Mouse (Mus musculus): Measurements from ENCODE around the gene Sycp2. TPM values are rescaled to one million over a fixed set of nuclear protein-coding genes. Genes with fewer than 3 reads are reported as not detected.
"Not testable (repeated sequence)": the region's sequence is repeated elsewhere in the genome, so short reads cannot be mapped to it uniquely, and the experiment has no call there.

The Sycp2 gene
- polyA plus RNA-seq, 1 experiment from 2014 or later: 0.04 TPM

DNA sequence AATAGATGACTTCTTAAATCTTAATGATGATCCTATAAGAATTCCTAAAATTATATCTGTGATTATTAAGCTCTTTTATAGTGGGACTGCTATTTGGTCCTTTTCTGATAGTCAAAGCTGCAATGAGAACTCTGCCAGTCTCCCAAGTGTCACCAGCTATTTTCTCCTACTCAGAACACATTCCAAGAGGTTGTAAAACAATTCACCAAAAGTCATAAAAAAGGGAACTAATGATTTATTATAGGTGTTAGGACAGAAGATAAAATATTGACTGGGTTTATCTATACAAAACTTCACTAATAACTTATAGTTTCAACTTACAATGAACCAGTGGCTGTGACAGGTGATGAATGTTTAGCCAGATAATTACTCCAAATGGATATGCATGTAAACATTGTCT, 65.4 kb downstream of the Sycp2 start:
- not testable (repeated sequence) for ATAC-seq (ENCODE audit: low FRiP score, low TSS enrichment)

GRCm38 (mm10) chr2:178339044-178339443, 68.4 kb downstream of the Sycp2 start:
- Histone ChIP-seq H3K4me2 (replicated peaks; ENCODE audit: low read depth, low read length) (no peak overlapping the region), H3K9me3 (ENCODE audit: low read length) (no peaks in the 10 kb centered on the region), H3K9ac (replicated peaks; ENCODE audit: low read length) (no peak overlapping the region), H3K36me3 (ENCODE audit: insufficient read depth, low read length) (no peaks in the 10 kb centered on the region), H3K27me3 (ENCODE audit: insufficient read depth, low read length) (0 out of 2 replicates have a peak, but pooled peaks cover under 1% of the 10 kb centered on the region), H3K4me1 (ENCODE audit: insufficient read depth, low read length) (no peaks in the 10 kb centered on the region), H3K27ac (ENCODE audit: low read length) (no peak overlapping the region), H3K4me3 (ENCODE audit: low read length) (no peak overlapping the region)
- ATAC-seq (ENCODE audit: low FRiP score, low TSS enrichment): no peak
- WGBS: 2% methylated on average over 2 of the region's 2 CpGs

More for the DNA sequence above, 65.4 kb downstream of the Sycp2 start:
- not testable (repeated sequence) for H3K27me3 ChIP-seq (ENCODE audit: insufficient read depth, low read length); H3K9me3 ChIP-seq (ENCODE audit: low read length); H3K4me3 ChIP-seq (ENCODE audit: low read length); H3K9ac ChIP-seq (replicated peaks; ENCODE audit: low read length); H3K36me3 ChIP-seq (ENCODE audit: insufficient read depth, low read length); H3K4me1 ChIP-seq (ENCODE audit: insufficient read depth, low read length); H3K27ac ChIP-seq (ENCODE audit: low read length); H3K4me2 ChIP-seq (replicated peaks; ENCODE audit: low read depth, low read length)

DNA sequence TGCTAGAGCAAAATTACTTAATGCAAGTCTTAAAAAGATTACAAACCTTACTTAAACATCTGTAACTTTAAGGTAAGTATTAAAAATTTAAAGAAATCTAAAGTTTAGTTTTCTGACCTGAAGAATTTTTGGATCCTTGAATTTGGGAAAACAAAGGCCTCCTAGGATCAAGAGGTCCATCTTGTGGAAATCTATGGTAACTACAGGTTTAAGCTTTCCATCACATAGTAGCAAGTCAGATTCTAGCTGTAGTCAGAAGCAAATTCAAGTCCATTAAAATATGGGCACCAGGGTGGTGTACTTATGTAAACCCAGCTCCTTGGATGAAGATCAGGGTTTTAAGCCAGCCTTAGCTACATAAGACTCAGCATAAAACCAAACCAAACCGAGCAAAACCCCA, 69.6 kb downstream of the Sycp2 start:
- Histone ChIP-seq H3K27me3 (ENCODE audit: insufficient read depth, low read length) (no peaks in the 10 kb centered on the region), H3K9ac (replicated peaks; ENCODE audit: low read length) (no peak overlapping the region), H3K36me3 (ENCODE audit: insufficient read depth, low read length) (no peaks in the 10 kb centered on the region), H3K4me2 (replicated peaks; ENCODE audit: low read depth, low read length) (no peak overlapping the region), H3K4me1 (ENCODE audit: insufficient read depth, low read length) (no peaks in the 10 kb centered on the region), H3K27ac (ENCODE audit: low read length) (no peak overlapping the region), H3K4me3 (ENCODE audit: low read length) (no peak overlapping the region), H3K9me3 (ENCODE audit: low read length) (no peaks in the 10 kb centered on the region)
- 46% methylated on average over 1 of the region's 1 CpGs for WGBS
- ATAC-seq (ENCODE audit: low FRiP score, low TSS enrichment): no peak

DNA sequence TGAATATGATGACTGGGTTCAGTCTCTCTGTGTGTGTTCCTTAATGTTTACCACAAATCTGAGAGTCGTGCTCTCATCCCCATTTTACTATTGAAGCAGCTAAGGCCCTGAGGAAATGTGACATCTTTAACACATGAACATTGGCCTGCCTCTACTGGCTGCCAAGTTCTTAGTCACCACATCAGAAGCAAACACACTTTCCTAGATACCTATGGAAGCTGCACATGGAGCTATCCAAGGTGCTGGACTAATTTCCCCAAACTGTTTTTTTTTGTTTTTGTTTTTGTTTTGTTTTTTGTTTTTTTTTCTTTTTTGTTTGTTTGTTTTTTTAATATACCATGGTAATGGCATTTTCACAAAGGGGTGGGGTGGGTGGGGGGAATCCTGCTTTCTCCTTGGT, 77.5 kb downstream of the Sycp2 start:
- WGBS: 46% methylated on average over 1 of the region's 1 CpGs
- Histone ChIP-seq H3K9me3 (ENCODE audit: low read length) (no peaks in the 10 kb centered on the region), H3K27ac (ENCODE audit: low read length) (no peak overlapping the region), H3K36me3 (ENCODE audit: insufficient read depth, low read length) (no peaks in the 10 kb centered on the region), H3K4me1 (ENCODE audit: insufficient read depth, low read length) (peaks cover 4% of the 10 kb centered on the region; the same call in 1 of the 2 replicates), H3K27me3 (ENCODE audit: insufficient read depth, low read length) (no peaks in the 10 kb centered on the region), H3K9ac (replicated peaks; ENCODE audit: low read length) (no peak overlapping the region), H3K4me3 (ENCODE audit: low read length) (no peak overlapping the region), H3K4me2 (replicated peaks; ENCODE audit: low read depth, low read length) (no peak overlapping the region)
- no peak for ATAC-seq (ENCODE audit: low FRiP score, low TSS enrichment)

DNA sequence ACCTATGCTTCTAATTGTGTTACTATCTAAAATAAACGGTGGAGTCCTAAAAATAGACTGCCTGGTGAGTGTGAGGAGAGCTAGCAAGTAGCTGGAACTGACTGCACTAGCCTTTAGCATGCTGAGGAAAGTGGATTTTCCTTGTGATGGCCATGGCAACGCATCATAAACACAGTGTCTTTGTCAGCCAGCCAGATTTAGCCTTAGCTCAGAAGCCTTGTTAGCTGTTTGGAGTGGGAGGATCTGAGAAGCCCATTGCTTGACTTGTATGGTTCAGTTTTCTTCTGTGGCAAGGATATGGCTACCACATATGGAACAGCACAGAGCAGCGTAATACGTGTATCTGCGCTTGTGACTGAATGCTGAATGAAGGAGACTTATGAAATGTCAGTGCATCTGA, 77.9 kb downstream of the Sycp2 start:
- H3K4me1 ChIP-seq (ENCODE audit: insufficient read depth, low read length): peaks cover 4% of the 10 kb centered on the region; the same call in 1 of the 2 replicates
- H3K27me3 ChIP-seq (ENCODE audit: insufficient read depth, low read length): no peaks in the 10 kb centered on the region
- H3K4me2 ChIP-seq (replicated peaks; ENCODE audit: low read depth, low read length): no peak overlapping the region
- no peaks in the 10 kb centered on the region for H3K36me3 ChIP-seq (ENCODE audit: insufficient read depth, low read length)
- no peak overlapping the region for H3K27ac ChIP-seq (ENCODE audit: low read length)
- no peak overlapping the region for H3K4me3 ChIP-seq (ENCODE audit: low read length)
- 83% methylated on average over 5 of the region's 5 CpGs for WGBS
- ATAC-seq (ENCODE audit: low FRiP score, low TSS enrichment): no peak
- no peaks in the 10 kb centered on the region for H3K9me3 ChIP-seq (ENCODE audit: low read length)
- H3K9ac ChIP-seq (replicated peaks; ENCODE audit: low read length): no peak overlapping the region

- Histone ChIP-seq H3K4me3 (ENCODE audit: low read length) (no peak overlapping the region), H3K27ac (ENCODE audit: low read length) (no peak overlapping the region), H3K9me3 (ENCODE audit: low read length) (no peaks in the 10 kb centered on the region), H3K36me3 (ENCODE audit: insufficient read depth, low read length) (no peaks in the 10 kb centered on the region), H3K9ac (replicated peaks; ENCODE audit: low read length) (no peak overlapping the region), H3K4me1 (ENCODE audit: insufficient read depth, low read length) (peaks cover 4% of the 10 kb centered on the region; the same call in 1 of the 2 replicates), H3K4me2 (replicated peaks; ENCODE audit: low read depth, low read length) (0 out of 2 replicates have a peak overlapping the region, but pooled peaks have one; percentile 7), H3K27me3 (ENCODE audit: insufficient read depth, low read length) (no peaks in the 10 kb centered on the region)
- WGBS: 15% methylated on average over 11 of the region's 12 CpGs
- peak; percentile 95 for ATAC-seq (ENCODE audit: low FRiP score, low TSS enrichment)
These were observed 79.9 kb downstream of the Sycp2 start for GRCm38 (mm10) chr2:178327466-178328040.

GRCm38 (mm10) chr2:178326750-178327465, 80.6 kb downstream of the Sycp2 start:
- H3K4me3 ChIP-seq (ENCODE audit: low read length): no peak overlapping the region
- peak; percentile 6; the same call in 1 of the 2 replicates for ATAC-seq (ENCODE audit: low FRiP score, low TSS enrichment)
- peaks cover 4% of the 10 kb centered on the region; the same call in 1 of the 2 replicates for H3K4me1 ChIP-seq (ENCODE audit: insufficient read depth, low read length)
- H3K27ac ChIP-seq (ENCODE audit: low read length): no peak overlapping the region
- no peaks in the 10 kb centered on the region for H3K27me3 ChIP-seq (ENCODE audit: insufficient read depth, low read length)
- no peaks in the 10 kb centered on the region for H3K36me3 ChIP-seq (ENCODE audit: insufficient read depth, low read length)
- H3K9me3 ChIP-seq (ENCODE audit: low read length): no peaks in the 10 kb centered on the region
- 0 out of 2 replicates have a peak overlapping the region, but pooled peaks have one; percentile 7 for H3K4me2 ChIP-seq (replicated peaks; ENCODE audit: low read depth, low read length)
- H3K9ac ChIP-seq (replicated peaks; ENCODE audit: low read length): no peak overlapping the region
- 19% methylated on average over 5 of the region's 5 CpGs for WGBS

DNA sequence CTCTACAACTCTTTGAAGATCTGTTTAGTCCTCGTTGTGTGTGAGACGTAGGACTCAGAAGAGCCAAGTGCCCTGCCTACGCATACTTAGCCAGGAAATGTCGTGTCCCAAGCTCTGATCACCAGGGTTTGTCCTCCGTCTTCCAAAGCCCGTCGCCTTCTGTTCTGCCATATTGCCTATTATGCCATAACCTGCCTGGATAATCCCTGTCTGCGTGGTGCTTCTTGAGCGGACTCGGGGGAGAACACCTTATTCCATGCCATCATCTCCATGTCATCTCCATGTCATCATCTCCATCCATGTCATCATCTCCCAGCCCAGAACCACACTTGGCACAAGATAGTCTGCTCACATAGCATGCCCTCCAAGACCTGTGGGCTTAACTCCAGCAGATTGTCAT, 81.4 kb downstream of the Sycp2 start:
- ATAC-seq (ENCODE audit: low FRiP score, low TSS enrichment): no peak
- no peak overlapping the region for H3K4me2 ChIP-seq (replicated peaks; ENCODE audit: low read depth, low read length)
- H3K9me3 ChIP-seq (ENCODE audit: low read length): no peaks in the 10 kb centered on the region
- no peak overlapping the region for H3K27ac ChIP-seq (ENCODE audit: low read length)
- no peak overlapping the region for H3K9ac ChIP-seq (replicated peaks; ENCODE audit: low read length)
- WGBS: 92% methylated on average over 10 of the region's 10 CpGs
- no peaks in the 10 kb centered on the region for H3K36me3 ChIP-seq (ENCODE audit: insufficient read depth, low read length)
- H3K27me3 ChIP-seq (ENCODE audit: insufficient read depth, low read length): no peaks in the 10 kb centered on the region
- H3K4me1 ChIP-seq (ENCODE audit: insufficient read depth, low read length): peaks cover 4% of the 10 kb centered on the region; the same call in 1 of the 2 replicates
- no peak overlapping the region for H3K4me3 ChIP-seq (ENCODE audit: low read length)

- Histone ChIP-seq H3K36me3 (ENCODE audit: insufficient read depth, low read length) (no peaks in the 10 kb centered on the region), H3K9me3 (ENCODE audit: low read length) (no peaks in the 10 kb centered on the region), H3K27me3 (ENCODE audit: insufficient read depth, low read length) (no peaks in the 10 kb centered on the region), H3K9ac (replicated peaks; ENCODE audit: low read length) (no peak overlapping the region), H3K4me3 (ENCODE audit: low read length) (no peak overlapping the region), H3K27ac (ENCODE audit: low read length) (no peak overlapping the region), H3K4me1 (ENCODE audit: insufficient read depth, low read length) (peaks cover 4% of the 10 kb centered on the region; the same call in 1 of the 2 replicates), H3K4me2 (replicated peaks; ENCODE audit: low read depth, low read length) (no peak overlapping the region)
- WGBS: 89% methylated on average over 4 of the region's 4 CpGs
- no peak for ATAC-seq (ENCODE audit: low FRiP score, low TSS enrichment)
These were observed 82.7 kb downstream of the Sycp2 start for GRCm38 (mm10) chr2:178324818-178325217.

- Histone ChIP-seq H3K9ac (replicated peaks; ENCODE audit: low read length) (no peak overlapping the region), H3K9me3 (ENCODE audit: low read length) (no peaks in the 10 kb centered on the region), H3K27ac (ENCODE audit: low read length) (no peak overlapping the region), H3K4me2 (replicated peaks; ENCODE audit: low read depth, low read length) (no peak overlapping the region), H3K36me3 (ENCODE audit: insufficient read depth, low read length) (no peaks in the 10 kb centered on the region), H3K4me3 (ENCODE audit: low read length) (no peak overlapping the region), H3K4me1 (ENCODE audit: insufficient read depth, low read length) (peaks cover 4% of the 10 kb centered on the region; the same call in 1 of the 2 replicates), H3K27me3 (ENCODE audit: insufficient read depth, low read length) (no peaks in the 10 kb centered on the region)
- WGBS: 88% methylated on average over 3 of the region's 3 CpGs
- no peak for ATAC-seq (ENCODE audit: low FRiP score, low TSS enrichment)
These were observed 83.1 kb downstream of the Sycp2 start for GRCm38 (mm10) chr2:178324410-178324809.

Measured in kidney, embryonic 16.5 days (tissue).